Mouse (Mus musculus): ENCODE data around the gene Srxn1. TPM values are rescaled to one million over a fixed set of nuclear protein-coding genes. Genes with fewer than 3 reads are reported as not detected.

Srxn1 gene
- polyA plus RNA-seq, 1 experiment from 2014 or later: 21.7 TPM

DNA sequence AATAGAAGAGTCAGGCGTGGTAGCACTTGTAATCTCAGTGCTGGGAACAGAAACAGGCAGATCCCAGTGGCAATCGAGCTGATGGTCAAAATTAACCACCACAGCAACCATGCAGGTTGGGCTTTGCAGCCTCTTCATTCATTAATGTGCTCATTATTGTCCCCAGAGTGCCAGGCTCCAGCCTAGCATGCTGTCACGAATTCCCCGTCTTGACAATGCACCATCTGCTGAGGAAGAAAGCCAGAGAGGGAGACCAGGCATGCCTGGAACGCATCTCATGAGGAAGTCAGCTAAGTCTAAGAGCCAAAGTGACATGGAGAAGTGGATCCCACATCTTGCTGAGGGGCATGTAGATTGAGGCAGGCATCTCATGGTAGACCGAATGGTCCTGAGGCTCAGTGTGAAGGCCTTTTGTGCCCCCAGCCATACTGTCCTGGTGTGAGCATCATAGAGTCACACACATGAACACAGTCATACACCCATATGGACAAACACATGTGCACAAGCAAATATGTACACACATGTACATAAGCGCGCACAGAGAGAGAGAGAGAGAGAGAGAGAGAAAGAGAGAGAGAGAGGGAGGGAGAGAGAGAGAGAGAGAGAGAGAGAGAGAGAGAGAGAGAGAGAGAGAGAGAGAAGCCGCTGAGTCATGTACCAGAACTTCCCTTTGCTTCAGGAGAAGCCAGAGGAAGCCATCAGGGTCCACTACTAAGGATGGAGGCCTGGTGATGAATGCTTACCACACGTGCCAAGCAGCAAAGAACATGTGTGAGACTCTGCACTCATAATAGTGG, 34.1 kb downstream of the Srxn1 start:
- H3K4me1 ChIP-seq (replicated peaks): peaks cover 26% of the 10 kb centered on the region
- no peak overlapping the region for H3K9ac ChIP-seq
- WGBS: 66% methylated on average over 10 of the region's 10 CpGs
- H3K27ac ChIP-seq: no peak overlapping the region
- no peak for ATAC-seq
- no peaks in the 10 kb centered on the region for H3K36me3 ChIP-seq
- no peak overlapping the region for H3K4me3 ChIP-seq (replicated peaks)
- no peak overlapping the region for H3K4me2 ChIP-seq (replicated peaks)
- no peaks in the 10 kb centered on the region for H3K9me3 ChIP-seq
- peaks cover 34% of the 10 kb centered on the region for H3K27me3 ChIP-seq (replicated peaks)

DNA sequence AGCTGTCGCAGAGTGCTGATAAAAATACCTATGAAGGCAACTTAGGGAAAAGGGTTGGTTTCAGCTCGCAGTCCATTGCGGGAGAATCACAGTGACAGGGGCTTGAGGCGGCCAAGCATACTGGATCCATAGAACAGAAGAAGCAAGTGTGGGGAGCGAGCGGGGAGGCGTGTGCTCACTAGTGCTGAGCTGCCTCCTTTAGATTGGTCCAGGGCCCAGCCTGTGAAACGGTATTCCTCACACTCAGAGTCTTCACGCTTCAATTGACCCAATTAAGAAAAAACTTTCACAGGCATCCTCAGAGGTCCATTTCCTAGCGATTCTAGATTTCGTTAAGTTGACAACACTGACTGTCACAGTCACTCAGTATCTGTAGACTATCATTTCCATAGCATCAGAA, 35.6 kb downstream of the Srxn1 start:
- no peaks in the 10 kb centered on the region for H3K36me3 ChIP-seq
- 0 out of 2 replicates have a peak overlapping the region, but pooled peaks have one; percentile 64 for H3K27ac ChIP-seq
- WGBS: 49% methylated on average over 11 of the region's 11 CpGs
- no peak overlapping the region for H3K4me2 ChIP-seq (replicated peaks)
- H3K4me1 ChIP-seq (replicated peaks): peaks cover 26% of the 10 kb centered on the region
- H3K9me3 ChIP-seq: no peaks in the 10 kb centered on the region
- no peak overlapping the region for H3K9ac ChIP-seq
- peaks cover 48% of the 10 kb centered on the region for H3K27me3 ChIP-seq (replicated peaks)
- H3K4me3 ChIP-seq (replicated peaks): no peak overlapping the region
- ATAC-seq: no peak

DNA sequence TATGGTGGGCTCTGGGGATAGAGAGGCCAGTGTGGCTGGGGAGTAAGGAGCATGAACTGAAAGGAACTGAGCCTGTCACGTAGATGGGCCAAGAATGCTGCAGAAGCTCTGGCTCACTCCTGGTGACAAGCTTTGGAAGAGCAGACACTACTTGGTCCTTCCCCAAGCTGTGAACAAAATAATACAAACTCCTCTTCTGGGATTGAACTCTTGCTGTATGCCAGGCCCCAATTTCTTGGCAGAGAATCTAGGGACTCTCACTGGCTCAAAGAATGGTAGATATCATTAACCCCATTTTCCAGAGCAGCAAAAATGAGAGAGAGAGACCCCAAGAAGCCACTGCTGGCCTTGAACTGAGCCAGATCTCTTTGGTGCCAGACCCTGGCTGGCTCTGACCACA, 36.2 kb downstream of the Srxn1 start:
- H3K27ac ChIP-seq: 0 out of 2 replicates have a peak overlapping the region, but pooled peaks have one; percentile 64
- H3K4me1 ChIP-seq (replicated peaks): peaks cover 26% of the 10 kb centered on the region
- 38% methylated on average over 1 of the region's 1 CpGs for WGBS
- no peaks in the 10 kb centered on the region for H3K9me3 ChIP-seq
- peak overlapping the region; percentile 93 for H3K4me2 ChIP-seq (replicated peaks)
- no peaks in the 10 kb centered on the region for H3K36me3 ChIP-seq
- H3K9ac ChIP-seq: no peak overlapping the region
- peak overlapping the region; percentile 51 for H3K4me3 ChIP-seq (replicated peaks)
- peaks cover 52% of the 10 kb centered on the region for H3K27me3 ChIP-seq (replicated peaks)
- no peak for ATAC-seq

DNA sequence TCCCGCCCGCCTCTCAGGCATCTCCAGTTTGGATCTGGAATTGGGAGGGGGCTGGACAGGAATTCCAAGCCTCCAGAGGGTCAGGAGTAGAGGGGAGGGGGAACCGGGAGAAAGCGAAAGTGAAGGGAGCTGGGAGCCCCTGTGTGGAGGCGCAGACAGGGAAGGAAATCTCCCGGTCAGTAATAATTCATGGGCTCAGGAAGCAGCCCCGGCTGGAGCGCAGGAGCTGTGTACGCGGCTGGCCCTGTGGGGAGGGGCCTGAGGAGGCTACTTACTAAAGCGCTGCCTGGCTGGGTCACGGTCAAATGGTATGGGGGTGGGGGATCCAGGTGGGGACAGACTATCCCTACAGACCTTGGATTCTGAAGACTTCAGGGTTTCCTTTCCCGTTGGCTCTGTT, 36.7 kb downstream of the Srxn1 start:
- peak; percentile 78 for ATAC-seq
- 1% methylated on average over 13 of the region's 13 CpGs for WGBS
- Histone ChIP-seq H3K9me3 (no peaks in the 10 kb centered on the region), H3K4me3 (replicated peaks) (peak overlapping the region; percentile 51), H3K4me2 (replicated peaks) (peak overlapping the region; percentile 93), H3K4me1 (replicated peaks) (peaks cover 26% of the 10 kb centered on the region), H3K27me3 (replicated peaks) (peaks cover 52% of the 10 kb centered on the region), H3K36me3 (no peaks in the 10 kb centered on the region), H3K9ac (peak overlapping the region; percentile 30; the same call in 1 of the 2 replicates), H3K27ac (peak overlapping the region; percentile 64; the same call in 1 of the 2 replicates)

DNA sequence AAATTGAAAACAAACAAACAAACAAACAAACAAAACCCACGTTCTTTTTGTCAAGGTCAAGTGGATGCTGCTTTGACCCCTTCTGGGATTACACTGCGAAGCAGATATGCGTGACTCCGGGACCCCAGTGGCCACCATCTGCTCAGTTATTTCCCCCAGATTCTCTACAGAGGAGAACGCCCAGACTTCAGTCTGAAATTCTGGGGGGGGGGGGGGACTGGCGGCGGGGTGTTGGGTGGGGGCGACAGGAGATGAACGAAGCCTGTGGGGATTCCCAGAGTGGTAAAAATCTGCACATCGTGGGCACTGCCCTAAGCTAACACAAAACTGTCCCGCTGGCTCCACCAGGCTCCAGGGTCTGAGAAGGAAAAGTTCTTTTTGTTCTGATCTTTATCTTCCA, 37.3 kb downstream of the Srxn1 start:
- Histone ChIP-seq H3K27me3 (replicated peaks) (peaks cover 52% of the 10 kb centered on the region), H3K4me1 (replicated peaks) (peaks cover 26% of the 10 kb centered on the region), H3K9ac (no peak overlapping the region), H3K4me3 (replicated peaks) (peak overlapping the region; percentile 51; the same call in 1 of the 2 replicates), H3K36me3 (no peaks in the 10 kb centered on the region), H3K9me3 (no peaks in the 10 kb centered on the region), H3K4me2 (replicated peaks) (peak overlapping the region; percentile 93), H3K27ac (no peak overlapping the region)
- no peak for ATAC-seq
- 9% methylated on average over 11 of the region's 11 CpGs for WGBS

DNA sequence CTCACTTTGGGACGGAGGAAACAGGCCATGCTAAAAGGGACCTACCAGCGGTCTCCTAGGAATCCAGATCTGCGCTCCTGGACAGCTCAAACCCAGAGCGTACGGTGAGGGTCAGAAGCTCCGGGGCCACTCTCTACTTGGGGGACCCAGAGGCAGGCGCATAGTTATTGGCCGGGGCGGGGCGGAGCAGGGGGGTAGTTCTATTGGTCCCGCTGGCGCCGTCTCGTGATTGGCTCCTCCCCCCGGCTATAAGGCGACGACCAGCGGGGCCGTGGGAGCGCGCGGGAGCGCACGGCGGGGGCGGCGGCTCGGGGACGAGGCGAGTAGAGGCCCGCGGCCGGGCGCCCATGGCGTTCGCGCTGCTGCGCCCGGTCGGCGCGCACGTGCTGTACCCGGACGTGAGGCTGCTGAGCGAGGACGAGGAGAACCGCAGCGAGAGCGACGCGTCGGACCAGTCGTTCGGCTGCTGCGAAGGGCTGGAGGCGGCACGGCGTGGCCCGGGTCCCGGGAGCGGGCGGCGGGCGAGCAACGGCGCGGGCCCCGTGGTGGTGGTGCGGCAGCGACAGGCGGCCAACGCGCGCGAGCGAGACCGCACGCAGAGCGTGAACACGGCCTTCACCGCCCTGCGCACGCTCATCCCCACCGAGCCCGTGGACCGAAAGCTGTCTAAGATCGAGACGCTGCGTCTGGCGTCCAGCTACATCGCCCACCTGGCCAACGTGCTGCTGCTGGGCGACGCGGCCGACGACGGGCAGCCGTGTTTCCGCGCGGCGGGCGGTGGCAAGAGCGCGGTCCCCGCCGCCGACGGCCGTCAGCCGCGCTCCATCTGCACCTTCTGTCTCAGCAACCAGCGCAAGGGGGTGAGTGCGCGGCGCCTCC, 38.2 kb downstream of the Srxn1 start, which contains the start of gene Tcf15:
Gene Tcf15, plus strand, starts transcription at position 283 of the 879 bp plus-strand sequence.
- H3K4me1 ChIP-seq (replicated peaks): peaks cover 26% of the 10 kb centered on the region
- under 1% methylated on average over 118 of the region's 118 CpGs for WGBS
- peak within 1 kb of the TSS; percentile 93 for H3K4me2 ChIP-seq (replicated peaks)
- H3K27me3 ChIP-seq (replicated peaks): peaks cover 52% of the 10 kb centered on the region
- H3K9me3 ChIP-seq: no peaks in the 10 kb centered on the region
- peak within 1 kb of the TSS; percentile 51 for H3K4me3 ChIP-seq (replicated peaks)
- H3K36me3 ChIP-seq: no peaks in the 10 kb centered on the region
- ATAC-seq: peak; percentile 88
- H3K27ac ChIP-seq: no peak within 1 kb of the TSS
- H3K9ac ChIP-seq: peak within 1 kb of the TSS; percentile 46

DNA sequence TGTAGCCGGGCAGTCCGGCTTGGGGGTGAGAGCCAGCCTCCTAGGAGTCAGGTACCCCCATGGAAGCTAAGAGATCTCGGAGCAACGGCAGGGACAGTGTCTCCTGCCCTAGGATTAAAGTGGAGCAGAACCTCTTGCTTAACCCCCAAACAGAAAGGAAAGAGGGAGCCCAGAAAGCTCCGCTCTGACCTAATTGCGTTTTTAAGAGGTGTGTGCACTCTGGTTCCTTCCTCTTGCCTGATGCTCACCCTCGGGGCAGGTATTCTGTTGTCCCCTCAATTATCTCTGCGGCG, 38.8 kb downstream of the Srxn1 start:
- ATAC-seq: no peak
- Histone ChIP-seq H3K27ac (no peak overlapping the region), H3K4me1 (replicated peaks) (peaks cover 26% of the 10 kb centered on the region), H3K27me3 (replicated peaks) (peaks cover 52% of the 10 kb centered on the region), H3K9me3 (no peaks in the 10 kb centered on the region), H3K4me3 (replicated peaks) (peak overlapping the region; percentile 51), H3K36me3 (no peaks in the 10 kb centered on the region), H3K9ac (peak overlapping the region; percentile 46), H3K4me2 (replicated peaks) (peak overlapping the region; percentile 93)
- 18% methylated on average over 9 of the region's 9 CpGs for WGBS

DNA sequence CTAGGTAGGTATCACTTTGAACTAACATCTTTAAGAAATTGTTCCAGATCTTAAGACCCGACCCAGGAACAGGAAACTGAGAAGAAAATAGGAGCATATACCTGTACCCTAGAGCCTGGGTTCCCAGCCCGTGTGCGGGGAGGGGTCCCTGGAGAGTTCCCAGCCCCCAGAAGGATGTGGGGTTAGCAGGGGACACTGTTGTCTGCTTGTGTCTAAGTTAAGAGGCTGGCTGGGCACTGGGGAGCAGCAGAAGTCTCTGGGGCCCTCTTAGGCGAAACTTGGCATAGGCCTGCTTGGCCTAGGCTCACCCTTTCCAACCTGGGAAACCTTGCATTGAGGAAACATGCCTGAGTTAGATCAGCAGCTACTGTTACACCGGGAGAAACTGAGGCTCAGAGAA, 39.2 kb downstream of the Srxn1 start:
- no peak overlapping the region for H3K27ac ChIP-seq
- H3K9ac ChIP-seq: no peak overlapping the region
- 72% methylated on average over 5 of the region's 5 CpGs for WGBS
- no peaks in the 10 kb centered on the region for H3K9me3 ChIP-seq
- no peaks in the 10 kb centered on the region for H3K36me3 ChIP-seq
- peaks cover 26% of the 10 kb centered on the region for H3K4me1 ChIP-seq (replicated peaks)
- peak overlapping the region; percentile 93; the same call in 1 of the 2 replicates for H3K4me2 ChIP-seq (replicated peaks)
- no peak for ATAC-seq
- H3K27me3 ChIP-seq (replicated peaks): peaks cover 52% of the 10 kb centered on the region
- peak overlapping the region; percentile 51 for H3K4me3 ChIP-seq (replicated peaks)

DNA sequence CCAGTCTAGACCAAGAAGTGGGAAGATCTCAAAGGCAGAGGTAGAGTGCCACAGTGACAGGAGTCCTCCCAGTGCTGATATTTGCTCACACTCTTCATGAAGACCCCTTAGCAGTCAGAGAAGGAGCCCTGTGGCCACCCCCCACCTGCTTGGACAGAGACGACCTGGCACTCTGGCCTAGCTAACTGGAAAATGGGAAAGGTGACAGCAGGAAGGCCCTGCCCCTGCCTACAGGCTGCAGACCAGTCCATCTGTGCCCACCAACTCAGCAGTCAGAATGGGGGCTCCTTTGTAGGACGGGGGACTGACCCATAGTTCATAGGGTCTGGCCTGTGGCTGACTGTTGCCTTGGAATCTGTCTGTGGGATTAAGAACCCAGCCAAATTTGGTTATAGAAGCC, 40.4 kb downstream of the Srxn1 start:
- Histone ChIP-seq H3K9ac (no peak overlapping the region), H3K4me1 (replicated peaks) (peaks cover 26% of the 10 kb centered on the region), H3K9me3 (no peaks in the 10 kb centered on the region), H3K27ac (no peak overlapping the region), H3K4me3 (replicated peaks) (no peak overlapping the region), H3K27me3 (replicated peaks) (peaks cover 48% of the 10 kb centered on the region), H3K36me3 (no peaks in the 10 kb centered on the region), H3K4me2 (replicated peaks) (0 out of 2 replicates have a peak overlapping the region, but pooled peaks have one; percentile 4)
- ATAC-seq: no peak
- WGBS: 67% methylated on average over 2 of the region's 2 CpGs

DNA sequence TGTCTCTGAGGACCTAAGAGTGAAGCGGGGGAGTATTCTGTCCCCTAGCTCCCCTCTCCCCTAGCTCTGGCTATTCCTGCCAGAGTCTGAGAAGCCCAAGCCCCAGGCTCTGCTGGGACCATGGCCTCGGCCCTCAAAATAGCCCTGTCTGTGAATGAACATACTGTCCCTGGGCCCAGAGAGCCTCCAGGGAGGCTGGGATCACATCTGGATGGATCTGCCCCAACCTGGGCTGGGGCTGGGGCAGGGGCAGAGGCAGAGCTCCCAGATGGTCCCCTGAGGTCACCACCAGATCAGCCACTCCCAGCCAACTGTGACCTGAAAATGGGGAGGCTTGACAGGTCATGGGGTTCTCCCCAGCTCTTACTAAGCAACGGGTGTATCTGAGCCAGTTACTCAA, 41.8 kb downstream of the Srxn1 start:
- WGBS: 62% methylated on average over 3 of the region's 3 CpGs

DNA sequence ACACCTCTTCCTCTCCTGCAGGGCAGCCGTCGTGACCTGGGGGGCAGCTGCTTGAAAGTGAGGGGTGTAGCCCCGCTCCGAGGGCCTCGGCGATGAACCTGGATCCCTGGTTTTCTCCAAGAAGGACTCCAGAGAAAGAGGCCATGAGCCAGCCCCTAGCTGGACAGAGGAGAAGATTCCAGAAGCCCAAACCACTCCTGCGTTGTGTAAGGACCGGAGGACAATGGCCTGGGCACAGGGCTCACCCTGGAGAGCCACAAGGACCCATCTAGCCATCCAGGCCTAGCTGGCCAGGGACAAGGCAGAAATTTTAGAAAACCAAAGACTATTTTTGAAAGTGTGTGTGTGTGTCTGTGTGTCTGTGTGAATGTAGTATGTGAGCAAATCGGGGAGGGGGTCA, 43.4 kb downstream of the Srxn1 start:
- no peak for ATAC-seq
- Histone ChIP-seq H3K27me3 (replicated peaks) (peaks cover 25% of the 10 kb centered on the region), H3K27ac (no peak overlapping the region)

More for the DNA sequence above, 41.8 kb downstream of the Srxn1 start:
- no peaks in the 10 kb centered on the region for H3K36me3 ChIP-seq
- no peaks in the 10 kb centered on the region for H3K9me3 ChIP-seq
- peaks cover 38% of the 10 kb centered on the region for H3K27me3 ChIP-seq (replicated peaks)
- no peak overlapping the region for H3K4me2 ChIP-seq (replicated peaks)
- no peak overlapping the region for H3K27ac ChIP-seq
- peaks cover 22% of the 10 kb centered on the region for H3K4me1 ChIP-seq (replicated peaks)
- no peak overlapping the region for H3K4me3 ChIP-seq (replicated peaks)
- H3K9ac ChIP-seq: no peak overlapping the region
- no peak for ATAC-seq

DNA sequence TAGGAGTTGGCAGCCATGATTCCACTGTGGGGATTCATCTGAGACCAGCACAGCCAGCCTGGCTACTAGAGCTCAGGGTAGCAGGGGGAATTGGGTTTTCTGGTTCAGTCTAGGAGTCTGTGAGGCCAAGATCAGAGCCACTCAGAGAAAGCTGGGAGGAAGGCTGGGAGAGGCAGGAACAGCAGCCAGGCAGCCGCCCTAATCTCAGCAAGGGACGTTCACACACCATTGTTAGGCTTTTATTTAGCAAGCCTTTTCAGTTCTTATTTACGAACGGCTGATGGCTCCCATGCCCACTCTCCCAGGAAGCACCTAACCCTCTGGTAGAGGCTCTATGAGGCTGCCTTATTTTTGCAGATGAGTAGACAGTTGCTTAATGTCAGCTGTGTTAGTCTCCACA, 44.6 kb downstream of the Srxn1 start:
- Histone ChIP-seq H3K4me1 (replicated peaks) (no peaks in the 10 kb centered on the region), H3K9ac (no peak overlapping the region), H3K36me3 (no peaks in the 10 kb centered on the region), H3K27me3 (replicated peaks) (peaks cover 13% of the 10 kb centered on the region; the same call in 1 of the 2 replicates), H3K27ac (no peak overlapping the region), H3K4me2 (replicated peaks) (no peak overlapping the region), H3K4me3 (replicated peaks) (no peak overlapping the region), H3K9me3 (no peaks in the 10 kb centered on the region)
- 38% methylated on average over 4 of the region's 4 CpGs for WGBS
- no peak for ATAC-seq

More for the DNA sequence above, 43.4 kb downstream of the Srxn1 start:
- no peak overlapping the region for H3K4me2 ChIP-seq (replicated peaks)
- H3K4me3 ChIP-seq (replicated peaks): no peak overlapping the region
- no peaks in the 10 kb centered on the region for H3K9me3 ChIP-seq
- no peaks in the 10 kb centered on the region for H3K36me3 ChIP-seq
- H3K4me1 ChIP-seq (replicated peaks): peaks cover 6% of the 10 kb centered on the region
- WGBS: 86% methylated on average over 9 of the region's 9 CpGs
- no peak overlapping the region for H3K9ac ChIP-seq

Data from intestine, embryonic 15.5 days (tissue).